Mouse (Mus musculus) stomach, embryonic 16.5 days (tissue): ENCODE data around the gene Grcc10. TPM values are rescaled to one million over a fixed set of nuclear protein-coding genes. Genes with fewer than 3 reads are reported as not detected.

Source experiments
- ATAC-seq: fragments of 200-750 bp; cut with Nextera tagmentation; 2 replicates; pipeline ENCODE4 v1.8.0; 2017; ENCODE audit warnings: moderate number of reproducible peaks, moderate TSS enrichment; ENCODE audit not compliant: insufficient read depth, low FRiP score
- H3K27ac ChIP-seq: fragments of 300-500 bp; sonication (generic); 2 replicates; pipeline ENCODE4 v1.5.1; 2014; ENCODE audit warnings: low read length
- H3K27me3 ChIP-seq: fragments of 300-500 bp; sonication (generic); 2 replicates; pipeline ENCODE4 v1.6.1; 2014; ENCODE audit warnings: low read length, control low read depth, mixed read lengths; ENCODE audit not compliant: control insufficient read depth, insufficient read depth
- H3K36me3 ChIP-seq: fragments of 300-500 bp; sonication (generic); 2 replicates; pipeline ENCODE4 v1.6.1; 2014; ENCODE audit warnings: low read length; ENCODE audit not compliant: control insufficient read depth, insufficient read depth
- H3K4me1 ChIP-seq: fragments of 300-500 bp; sonication (generic); 2 replicates; pipeline ENCODE4 v1.6.1; 2014; ENCODE audit warnings: low read length, control low read depth, mixed read lengths; ENCODE audit not compliant: control insufficient read depth, insufficient read depth
- H3K4me2 ChIP-seq: fragments of 300-500 bp; sonication (generic); 2 replicates; pipeline ENCODE4 v1.6.1; 2014; ENCODE audit warnings: low read depth, low read length, mixed read lengths
- H3K4me3 ChIP-seq: fragments of 300-500 bp; sonication (generic); replicated peaks from 2 replicates; pipeline ENCODE4 v1.5.1; 2014; ENCODE audit warnings: mild to moderate bottlenecking, low read length
- H3K9ac ChIP-seq: fragments of 300-500 bp; sonication (generic); 2 replicates; pipeline ENCODE4 v1.6.1; 2014; ENCODE audit warnings: low read length
- H3K9me3 ChIP-seq: fragments of 300-500 bp; sonication (generic); replicated peaks from 2 replicates; pipeline ENCODE4 v1.6.1; 2016; ENCODE audit warnings: low read length, control low read depth; ENCODE audit not compliant: control insufficient read depth
- WGBS: fragments of 180-500 bp; shearing (Covaris S2); extraction: QIAGEN DNeasy Blood & Tissue Kit; methylation state at CpG from one replicate; pipeline ENCODE4 v1.1.7; 2014; 5-methylcytosine and 5-hydroxymethylcytosine counted together
- polyA plus RNA-seq: library from polyadenylated mRNA; unstranded; fragments of >200 nt; fragmentation: Nextera tagmentation; extraction: Ambion mirVana; gene quantifications from 2 replicates; pipeline ENCODE4 v1.2.1, GENCODE M21; 2015

Grcc10 gene
- polyA plus RNA-seq, 1 experiment from 2014 or later: 352 TPM

GRCm38 (mm10) chr6:124750405-124750804, 9.2 kb upstream of the Grcc10 start:
- no peaks in the 10 kb centered on the region for H3K27me3 ChIP-seq
- H3K4me1 ChIP-seq: peaks cover 23% of the 10 kb centered on the region
- peaks cover 7% of the 10 kb centered on the region; the same call in 1 of the 2 replicates for H3K36me3 ChIP-seq
- ATAC-seq: no peak
- no peaks in the 10 kb centered on the region for H3K9me3 ChIP-seq
- H3K9ac ChIP-seq: no peak overlapping the region
- H3K4me2 ChIP-seq: no peak overlapping the region
- no peak overlapping the region for H3K27ac ChIP-seq
- H3K4me3 ChIP-seq: no peak overlapping the region
- WGBS: 82% methylated on average over 8 of the region's 8 CpGs

- Histone ChIP-seq H3K4me2 (peak overlapping the region; percentile 97), H3K9ac (peak overlapping the region; percentile 92), H3K27ac (no peak overlapping the region), H3K36me3 (peaks cover 15% of the 10 kb centered on the region), H3K27me3 (no peaks in the 10 kb centered on the region), H3K4me1 (peaks cover 16% of the 10 kb centered on the region), H3K4me3 (no peak overlapping the region), H3K9me3 (no peaks in the 10 kb centered on the region)
- no peak for ATAC-seq
- 82% methylated on average over 7 of the region's 7 CpGs for WGBS
These were observed 5.8 kb upstream of the Grcc10 start for GRCm38 (mm10) chr6:124746654-124747632.

GRCm38 (mm10) chr6:124746296-124746605, 5.1 kb upstream of the Grcc10 start:
- H3K4me3 ChIP-seq: peak overlapping the region; percentile 53
- 19% methylated on average over 8 of the region's 8 CpGs for WGBS
- no peaks in the 10 kb centered on the region for H3K27me3 ChIP-seq
- peak overlapping the region; percentile 92 for H3K9ac ChIP-seq
- H3K9me3 ChIP-seq: no peaks in the 10 kb centered on the region
- H3K4me1 ChIP-seq: peaks cover 20% of the 10 kb centered on the region
- peak overlapping the region; percentile 92 for H3K27ac ChIP-seq
- peak overlapping the region; percentile 97 for H3K4me2 ChIP-seq
- ATAC-seq: 0 out of 2 replicates have a peak, but pooled peaks have one; percentile 1
- H3K36me3 ChIP-seq: peaks cover 15% of the 10 kb centered on the region

GRCm38 (mm10) chr6:124745490-124746295, 4.5 kb upstream of the Grcc10 start:
- peaks cover 20% of the 10 kb centered on the region for H3K4me1 ChIP-seq
- H3K27me3 ChIP-seq: no peaks in the 10 kb centered on the region
- no peaks in the 10 kb centered on the region for H3K9me3 ChIP-seq
- H3K9ac ChIP-seq: peak overlapping the region; percentile 92
- WGBS: 2% methylated on average over 82 of the region's 85 CpGs
- ATAC-seq: peak; percentile 84
- H3K4me2 ChIP-seq: peak overlapping the region; percentile 97
- peak overlapping the region; percentile 53 for H3K4me3 ChIP-seq
- H3K36me3 ChIP-seq: peaks cover 15% of the 10 kb centered on the region
- peak overlapping the region; percentile 92 for H3K27ac ChIP-seq

GRCm38 (mm10) chr6:124744755-124745321, 3.7 kb upstream of the Grcc10 start:
- peak overlapping the region; percentile 53 for H3K4me3 ChIP-seq

GRCm38 (mm10) chr6:124743647-124744046, 2.5 kb upstream of the Grcc10 start:
- WGBS: 88% methylated on average over 8 of the region's 8 CpGs
- ATAC-seq: no peak
- peaks cover 14% of the 10 kb centered on the region for H3K36me3 ChIP-seq
- no peaks in the 10 kb centered on the region for H3K9me3 ChIP-seq
- H3K4me1 ChIP-seq: peaks cover 36% of the 10 kb centered on the region
- no peak overlapping the region for H3K9ac ChIP-seq
- H3K4me2 ChIP-seq: no peak overlapping the region
- no peak overlapping the region for H3K4me3 ChIP-seq
- H3K27ac ChIP-seq: no peak overlapping the region
- H3K27me3 ChIP-seq: no peaks in the 10 kb centered on the region

More at GRCm38 (mm10) chr6:124744755-124745321, 3.7 kb upstream of the Grcc10 start:
- peaks cover 24% of the 10 kb centered on the region for H3K4me1 ChIP-seq
- peak overlapping the region; percentile 70 for H3K9ac ChIP-seq
- H3K36me3 ChIP-seq: peaks cover 15% of the 10 kb centered on the region
- peak overlapping the region; percentile 97 for H3K4me2 ChIP-seq
- 70% methylated on average over 26 of the region's 26 CpGs for WGBS
- no peaks in the 10 kb centered on the region for H3K9me3 ChIP-seq
- peak overlapping the region; percentile 29; the same call in 1 of the 2 replicates for H3K27ac ChIP-seq
- no peak for ATAC-seq
- no peaks in the 10 kb centered on the region for H3K27me3 ChIP-seq

- Histone ChIP-seq H3K36me3 (peaks cover 11% of the 10 kb centered on the region), H3K4me3 (no peak overlapping the region), H3K27me3 (no peaks in the 10 kb centered on the region), H3K9ac (peak overlapping the region; percentile 5; the same call in 1 of the 2 replicates), H3K4me2 (no peak overlapping the region), H3K27ac (no peak overlapping the region), H3K4me1 (peaks cover 38% of the 10 kb centered on the region), H3K9me3 (no peaks in the 10 kb centered on the region)
- whole genome bisulfite sequencing: 86% methylated on average over 15 of the region's 15 CpGs
- ATAC-seq: no peak
These were observed 1.8 kb upstream of the Grcc10 start for GRCm38 (mm10) chr6:124742839-124743514.

- peak overlapping the region; percentile 68 for H3K4me3 ChIP-seq
- no peak for ATAC-seq
- H3K27ac ChIP-seq: peak overlapping the region; percentile 100
- peaks cover 38% of the 10 kb centered on the region for H3K4me1 ChIP-seq
- H3K27me3 ChIP-seq: no peaks in the 10 kb centered on the region
- 74% methylated on average over 3 of the region's 3 CpGs for WGBS
- no peaks in the 10 kb centered on the region for H3K9me3 ChIP-seq
- H3K9ac ChIP-seq: peak overlapping the region; percentile 70
- H3K4me2 ChIP-seq: peak overlapping the region; percentile 88
- peaks cover 8% of the 10 kb centered on the region for H3K36me3 ChIP-seq
These were observed 668 bp upstream of the Grcc10 start for GRCm38 (mm10) chr6:124741842-124742241.
